Mouse (Mus musculus): Measurements from ENCODE around the gene C1qtnf4.

- TF ChIP-seq CTCF (IDR thresholded peaks at IDR 0.05; ENCODE audit: low read depth, low read length) (no peak), POLR2A (IDR thresholded peaks at IDR 0.05; ENCODE audit: borderline replicate concordance, low read depth, low read length) (no peak)
These were observed 15.5 kb upstream of the C1qtnf4 start for GRCm38 (mm10) chr2:90870136-90870601.

Data from bone marrow macrophage, adult 2 months (primary cell).